Mouse (Mus musculus) testis, adult 2 months (tissue): ENCODE results near the gene Gm11733. TPM values are rescaled to one million over a fixed set of nuclear protein-coding genes. Genes with fewer than 3 reads are reported as not detected.

Experiments used
- H3K27ac ChIP-seq: fragments of 200-500 bp; 2 replicates; pipeline ENCODE4 v1.5.1; 2012; ENCODE audit warnings: low read depth, low read length; ENCODE audit not compliant: control insufficient read depth, insufficient read depth
- H3K27me3 ChIP-seq: fragments of 200-500 bp; 2 replicates; pipeline ENCODE4 v1.6.1; 2012; ENCODE audit warnings: mild to moderate bottlenecking, low read length, moderate library complexity; ENCODE audit not compliant: control insufficient read depth, insufficient read depth
- H3K36me3 ChIP-seq: fragments of 200-500 bp; 2 replicates; pipeline ENCODE4 v1.6.1; 2012; ENCODE audit warnings: mild to moderate bottlenecking, low read length; ENCODE audit not compliant: control insufficient read depth, insufficient read depth
- H3K4me1 ChIP-seq: fragments of 200-500 bp; 2 replicates; pipeline ENCODE4 v1.6.1; 2012; ENCODE audit warnings: low read length; ENCODE audit not compliant: control insufficient read depth, insufficient read depth
- H3K4me3 ChIP-seq: fragments of 200-500 bp; 2 replicates; pipeline ENCODE4 v1.5.1; 2012; ENCODE audit warnings: low read depth, mild to moderate bottlenecking, low read length, moderate library complexity, mixed read lengths; ENCODE audit not compliant: control insufficient read depth
- CTCF ChIP-seq: fragments of 200-500 bp; IDR thresholded peaks from 2 replicates; pipeline ENCODE4 v1.5.1; 2012; ENCODE audit warnings: low read depth, mild to moderate bottlenecking, inconsistent platforms, low read length, moderate library complexity; ENCODE audit not compliant: control insufficient read depth, insufficient read depth, insufficient replicate concordance
- POLR2A ChIP-seq: fragments of 200-500 bp; IDR thresholded peaks from 2 replicates; pipeline ENCODE4 v1.6.1; 2012; ENCODE audit warnings: low read depth, mild to moderate bottlenecking, inconsistent platforms, low read length, moderate library complexity; ENCODE audit not compliant: control insufficient read depth
- polyA plus RNA-seq: library from polyadenylated mRNA; depleted of rRNA; stranded (reverse); fragments of >200 nt; gene quantifications from 2 replicates; pipeline ENCODE4 v1.2.3, GENCODE M21; 2012; rRNA removed

The Gm11733 gene
- not detected in 2 replicates for polyA plus RNA-seq

GRCm38 (mm10) chr11:117484198-117484597 lies at the start of gene Gm11733:
TSS of gene Gm11733 (plus strand) at chr11:117484368.
- H3K4me1 ChIP-seq = peaks cover 10% of the 10 kb centered on the region
- no peaks in the 10 kb centered on the region for H3K36me3 ChIP-seq
- TF ChIP-seq CTCF = no peak
- TF ChIP-seq POLR2A = no peak
- H3K27me3 ChIP-seq = no peaks in the 10 kb centered on the region
- H3K4me3 ChIP-seq = 0 out of 2 replicates have a peak within 1 kb of the TSS, but pooled peaks have one; percentile 9
- H3K27ac ChIP-seq = no peak within 1 kb of the TSS

GRCm38 (mm10) chr11:117436401-117437109 lies 47.6 kb upstream of the Gm11733 start:
- Histone ChIP-seq H3K27me3 (no peaks in the 10 kb centered on the region), H3K4me3 (peak overlapping the region; percentile 46), H3K4me1 (peaks cover 2% of the 10 kb centered on the region; the same call in 1 of the 2 replicates), H3K36me3 (no peaks in the 10 kb centered on the region), H3K27ac (no peak overlapping the region)
- TF ChIP-seq POLR2A (no peak), CTCF (no peak)

- no peaks in the 10 kb centered on the region for H3K36me3 ChIP-seq
- H3K4me1 ChIP-seq = peaks cover 2% of the 10 kb centered on the region; the same call in 1 of the 2 replicates
- TF ChIP-seq POLR2A (no peak), CTCF (no peak)
- H3K4me3 ChIP-seq = peak overlapping the region; percentile 46
- H3K27me3 ChIP-seq = no peaks in the 10 kb centered on the region
- H3K27ac ChIP-seq = no peak overlapping the region
These were observed 47.1 kb upstream of the Gm11733 start for GRCm38 (mm10) chr11:117437110-117437490.

- Histone ChIP-seq H3K27me3 (no peaks in the 10 kb centered on the region), H3K36me3 (no peaks in the 10 kb centered on the region), H3K4me1 (peaks cover 2% of the 10 kb centered on the region; the same call in 1 of the 2 replicates), H3K27ac (no peak overlapping the region), H3K4me3 (no peak overlapping the region)
- TF ChIP-seq CTCF (no peak), POLR2A (no peak)
These were observed 45.8 kb upstream of the Gm11733 start for GRCm38 (mm10) chr11:117438363-117438762.

DNA sequence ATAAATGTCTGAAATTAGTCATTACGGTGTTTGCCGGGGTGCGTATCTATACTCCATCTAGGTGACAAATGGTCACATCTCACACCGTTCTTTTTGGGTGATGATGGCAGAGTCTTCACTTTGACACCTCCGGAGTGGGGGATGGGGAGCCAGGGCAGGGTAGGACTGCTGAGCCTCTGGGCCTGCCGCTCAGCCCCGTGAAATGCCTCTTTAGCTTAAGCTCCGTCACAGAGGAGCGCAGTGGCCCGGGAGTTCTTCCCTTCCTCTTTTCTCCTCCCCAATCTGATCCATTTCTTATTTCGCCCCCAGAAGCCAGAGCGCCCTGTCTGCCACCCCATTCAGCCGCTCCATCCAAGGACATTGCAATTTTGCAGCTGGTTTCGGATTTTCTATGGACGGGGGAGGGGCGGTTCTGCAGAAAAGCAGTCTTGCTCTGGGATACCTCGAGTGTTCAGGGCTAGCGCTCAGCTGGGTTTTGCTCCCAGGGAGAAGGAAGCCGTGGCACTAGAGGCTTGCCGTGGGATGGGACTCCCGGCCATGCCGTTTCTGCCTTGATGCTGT lies 43.2 kb upstream of the Gm11733 start:
- no peaks in the 10 kb centered on the region for H3K27me3 ChIP-seq
- no peak overlapping the region; the same call in 1 of the 2 replicates for H3K4me3 ChIP-seq
- peaks cover 2% of the 10 kb centered on the region; the same call in 1 of the 2 replicates for H3K4me1 ChIP-seq
- no peak overlapping the region for H3K27ac ChIP-seq
- H3K36me3 ChIP-seq = no peaks in the 10 kb centered on the region
- no peak for TF ChIP-seq POLR2A
- no peak for TF ChIP-seq CTCF

DNA sequence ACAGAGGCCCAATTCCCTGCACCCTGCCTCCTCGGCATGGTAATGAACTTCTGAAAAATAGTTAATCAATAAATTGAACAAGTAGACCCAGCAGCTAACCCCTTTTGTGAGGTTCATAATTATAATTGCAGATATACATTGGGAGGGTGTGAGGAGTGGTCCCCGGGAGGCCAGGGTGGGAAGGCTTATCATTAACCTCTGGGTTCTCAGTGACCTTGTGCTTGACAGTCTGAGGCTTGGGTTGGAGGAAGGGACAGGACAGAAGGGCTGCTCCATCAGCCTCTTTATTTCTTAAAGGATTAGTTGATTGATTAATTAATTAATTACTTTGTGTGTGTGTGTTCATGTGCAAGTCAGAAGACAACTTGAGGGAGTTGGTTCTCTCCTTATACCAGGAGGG lies 40.1 kb upstream of the Gm11733 start:
- Histone ChIP-seq H3K4me3 (no peak overlapping the region), H3K36me3 (no peaks in the 10 kb centered on the region), H3K27ac (no peak overlapping the region), H3K4me1 (no peaks in the 10 kb centered on the region), H3K27me3 (no peaks in the 10 kb centered on the region)
- no peak for TF ChIP-seq CTCF

DNA sequence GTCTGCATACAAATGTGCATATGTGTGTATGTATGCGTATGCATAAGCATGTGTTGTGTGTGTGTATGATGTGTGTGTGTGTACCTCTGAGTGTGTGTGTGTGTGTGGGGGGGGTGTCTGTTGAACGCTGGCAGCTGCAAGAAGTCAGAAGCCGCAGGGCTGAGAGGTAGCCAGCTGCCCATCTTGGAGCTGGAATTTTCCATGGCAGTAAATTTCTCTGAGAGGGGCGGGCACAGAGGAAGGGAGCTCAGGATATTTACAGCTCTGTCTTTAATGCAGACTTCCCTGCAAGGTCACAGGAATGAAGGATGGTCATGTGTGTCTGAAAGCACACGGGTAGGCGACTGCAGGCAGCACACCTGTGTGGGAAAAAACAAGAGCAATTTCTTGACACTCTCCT lies 38.5 kb upstream of the Gm11733 start:
- Histone ChIP-seq H3K27me3 (no peaks in the 10 kb centered on the region), H3K27ac (no peak overlapping the region), H3K4me3 (no peak overlapping the region), H3K4me1 (no peaks in the 10 kb centered on the region), H3K36me3 (no peaks in the 10 kb centered on the region)
- TF ChIP-seq POLR2A = no peak
- no peak for TF ChIP-seq CTCF
